Mouse (Mus musculus) C2C12 (cell line): Measurements from ENCODE around the gene 6430571L13Rik. TPM values are rescaled to one million over a fixed set of nuclear protein-coding genes. Genes with fewer than 3 reads are reported as not detected.

Source experiments
- H3K27me3 ChIP-seq: one replicate; pipeline ENCODE4 v1.6.1; 2011; ENCODE audit not compliant: control insufficient read depth, insufficient read depth, insufficient read length
- H3K36me3 ChIP-seq: one replicate; pipeline ENCODE4 v1.6.1; 2011; ENCODE audit not compliant: control insufficient read depth, insufficient read depth
- H3K4me3 ChIP-seq: one replicate; pipeline ENCODE4 v1.5.1; 2011; ENCODE audit warnings: mild to moderate bottlenecking, control low read depth; ENCODE audit not compliant: poor library complexity, insufficient read depth, severe bottlenecking
- H3K79me2 ChIP-seq: one replicate; pipeline ENCODE4 v1.6.1; 2011; ENCODE audit not compliant: control insufficient read depth, insufficient read depth
- H3K79me3 ChIP-seq: one replicate; pipeline ENCODE4 v1.6.1; 2011; ENCODE audit warnings: low read depth, control low read depth
- H3ac ChIP-seq: one replicate; pipeline ENCODE3; 2011; ENCODE audit warnings: low read depth; ENCODE audit not compliant: control insufficient read depth, insufficient read length
- CEBPB ChIP-seq: IDR thresholded peaks from one replicate; pipeline ENCODE4 v1.6.1; 2011; ENCODE audit warnings: low read depth, mild to moderate bottlenecking, control low read depth, moderate library complexity
- CTCF ChIP-seq: IDR thresholded peaks from one replicate; pipeline ENCODE4 v1.5.1; 2011; ENCODE audit not compliant: control insufficient read depth, insufficient read depth, insufficient read length
- FOSL1 ChIP-seq: IDR thresholded peaks from one replicate; pipeline ENCODE4 v1.8.0; 2011; ENCODE audit warnings: mild to moderate bottlenecking, low read length; ENCODE audit not compliant: poor library complexity, insufficient read depth, severe bottlenecking
- MAX ChIP-seq: IDR thresholded peaks from one replicate; pipeline ENCODE4 v1.6.1; 2011; ENCODE audit warnings: mild to moderate bottlenecking, control low read depth
- MYOD1 ChIP-seq: IDR thresholded peaks from one replicate; pipeline ENCODE4 v1.6.1; 2011; ENCODE audit warnings: low read depth; ENCODE audit not compliant: control insufficient read depth, insufficient read length
- MYOG ChIP-seq: IDR thresholded peaks from one replicate; pipeline ENCODE4 v1.6.1; 2011; ENCODE audit not compliant: control insufficient read depth, insufficient read length; ENCODE audit errors: extremely low read depth
- USF1 ChIP-seq: IDR thresholded peaks from one replicate; pipeline ENCODE4 v1.6.1; 2011; ENCODE audit warnings: low read depth, mild to moderate bottlenecking, control low read depth, moderate library complexity
- long read RNA-seq, 2 experiments: library from polyadenylated mRNA; unstranded; transcript quantifications; one replicate each; pipeline ENCODE4 v2.0.0; 2019 to 2020
- polyA plus RNA-seq: library from polyadenylated mRNA; unstranded; fragments of >200 nt; fragmentation: generic; extraction: Trizol; gene quantifications from one replicate; pipeline ENCODE4 v1.2.1, GENCODE M21; 2012; ENCODE audit warnings: missing spikeins

The 6430571L13Rik gene
- polyA plus RNA-seq = 0.04 TPM
- long read RNA-seq, experiment 1 = 0 reads
- long read RNA-seq, experiment 2 = 0 reads

- peak within 1 kb of the TSS; percentile 56 for H3ac ChIP-seq
- H3K79me2 ChIP-seq = no peaks in the 10 kb centered on the region
- no peaks in the 10 kb centered on the region for H3K79me3 ChIP-seq
- TF ChIP-seq FOSL1 = no peak
- no peak for TF ChIP-seq MAX
- TF ChIP-seq CTCF = no peak
- TF ChIP-seq CEBPB = no peak
- TF ChIP-seq MYOD1 = no peak
- TF ChIP-seq USF1 = no peak
- no peak for TF ChIP-seq MYOG
- peak within 1 kb of the TSS; percentile 23 for H3K4me3 ChIP-seq
- no peaks in the 10 kb centered on the region for H3K36me3 ChIP-seq
- H3K27me3 ChIP-seq = peaks cover 30% of the 10 kb centered on the region
Measured at GRCm38 (mm10) chr9:107340267-107340859, at the start of gene 6430571L13Rik. TSS of gene 6430571L13Rik (plus strand) at chr9:107340602.

DNA sequence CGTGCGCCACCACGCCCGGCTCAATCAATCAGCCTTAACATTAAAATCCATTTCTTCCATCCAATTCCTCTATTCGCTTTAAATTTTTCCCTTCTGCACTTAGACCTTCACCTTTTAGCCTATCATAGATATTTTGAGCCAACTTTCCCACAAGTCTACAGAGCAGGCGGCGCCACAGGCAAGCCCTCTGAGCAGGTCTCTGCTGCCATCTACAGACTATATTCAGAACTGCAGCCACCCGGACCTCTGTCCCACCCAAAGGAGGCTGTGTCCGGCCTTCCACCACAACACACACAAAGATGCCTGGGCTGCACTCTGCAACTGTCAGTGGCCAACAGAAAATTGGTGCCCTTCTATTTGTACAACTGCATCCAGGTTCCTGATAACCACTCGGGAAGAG, 49.5 kb upstream of the 6430571L13Rik start:
- H3K79me3 ChIP-seq = no peaks in the 10 kb centered on the region
- H3K4me3 ChIP-seq = no peak overlapping the region
- no peak for TF ChIP-seq MAX
- peak; percentile 51 for TF ChIP-seq CTCF
- TF ChIP-seq MYOG = no peak
- peaks cover 11% of the 10 kb centered on the region for H3K27me3 ChIP-seq
- H3K79me2 ChIP-seq = no peaks in the 10 kb centered on the region
- no peaks in the 10 kb centered on the region for H3K36me3 ChIP-seq
- H3ac ChIP-seq = no peak overlapping the region

DNA sequence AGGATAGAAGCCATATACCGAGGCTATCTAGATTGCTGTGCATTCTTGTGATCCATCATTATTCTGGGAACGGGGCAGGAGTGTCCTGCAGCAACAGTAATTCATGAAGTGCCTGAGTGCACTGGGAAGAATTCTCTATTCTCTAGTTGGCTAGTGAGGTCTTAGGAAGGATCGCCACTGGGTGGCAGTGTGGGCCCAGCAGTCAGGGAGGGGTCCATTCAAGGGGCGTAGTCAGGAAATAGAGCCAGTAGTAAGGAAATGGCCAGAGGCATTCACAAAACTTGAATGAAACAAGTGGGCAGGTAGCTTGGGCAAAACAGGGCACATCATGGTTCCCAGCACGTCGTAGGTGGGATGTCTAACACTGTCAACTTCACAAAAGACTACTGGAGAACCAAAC, 46.2 kb upstream of the 6430571L13Rik start:
- Histone ChIP-seq H3ac (no peak overlapping the region), H3K79me3 (no peaks in the 10 kb centered on the region), H3K4me3 (no peak overlapping the region), H3K79me2 (no peaks in the 10 kb centered on the region), H3K27me3 (peaks cover 11% of the 10 kb centered on the region), H3K36me3 (no peaks in the 10 kb centered on the region)
- TF ChIP-seq CTCF = peak; percentile 42
- TF ChIP-seq CEBPB = no peak

GRCm38 (mm10) chr9:107295616-107296015, 44.8 kb upstream of the 6430571L13Rik start:
- H3K79me2 ChIP-seq = no peaks in the 10 kb centered on the region
- H3K4me3 ChIP-seq = no peak overlapping the region

GRCm38 (mm10) chr9:107296016-107296040, 44.6 kb upstream of the 6430571L13Rik start, which contains the start of gene Cish:
TSS of gene Cish (plus strand) at chr9:107296026.
- Histone ChIP-seq H3K36me3 (no peaks in the 10 kb centered on the region), H3K27me3 (peaks cover 11% of the 10 kb centered on the region), H3K4me3 (peak within 1 kb of the TSS; percentile 14), H3ac (peak within 1 kb of the TSS; percentile 57), H3K79me2 (no peaks in the 10 kb centered on the region), H3K79me3 (no peaks in the 10 kb centered on the region)
- TF ChIP-seq CTCF = no peak
- TF ChIP-seq CEBPB = no peak
- TF ChIP-seq FOSL1 = no peak
- no peak for TF ChIP-seq MYOD1
- no peak for TF ChIP-seq USF1
- no peak for TF ChIP-seq MAX
- no peak for TF ChIP-seq MYOG

More at GRCm38 (mm10) chr9:107295616-107296015, 44.8 kb upstream of the 6430571L13Rik start:
- no peak for TF ChIP-seq FOSL1
- TF ChIP-seq CTCF = no peak
- no peak for TF ChIP-seq MYOG
- TF ChIP-seq MYOD1 = no peak
- no peak for TF ChIP-seq CEBPB
- no peak for TF ChIP-seq MAX
- TF ChIP-seq USF1 = no peak
- H3ac ChIP-seq = no peak overlapping the region
- H3K36me3 ChIP-seq = no peaks in the 10 kb centered on the region
- H3K27me3 ChIP-seq = peaks cover 11% of the 10 kb centered on the region
- H3K79me3 ChIP-seq = no peaks in the 10 kb centered on the region

- TF ChIP-seq FOSL1 = no peak
- no peak for TF ChIP-seq MYOD1
- TF ChIP-seq MAX = no peak
- no peak for TF ChIP-seq USF1
- TF ChIP-seq CTCF = no peak
- no peak for TF ChIP-seq MYOG
- TF ChIP-seq CEBPB = no peak
- Histone ChIP-seq H3ac (no peak overlapping the region), H3K27me3 (peaks cover 11% of the 10 kb centered on the region), H3K36me3 (no peaks in the 10 kb centered on the region), H3K79me3 (no peaks in the 10 kb centered on the region), H3K4me3 (no peak overlapping the region), H3K79me2 (no peaks in the 10 kb centered on the region)
Measured at GRCm38 (mm10) chr9:107296041-107296440, 44.4 kb upstream of the 6430571L13Rik start.
